Mouse (Mus musculus) kidney, embryonic 14.5 days (tissue): ENCODE data around the gene Efna4. TPM values are rescaled to one million over a fixed set of nuclear protein-coding genes. Genes with fewer than 3 reads are reported as not detected.

ENCODE experiments used
- ATAC-seq: fragments of 200-750 bp; cut with Nextera tagmentation; 2 replicates; pipeline ENCODE4 v1.8.0; 2017; ENCODE audit warnings: moderate number of reproducible peaks, mild to moderate bottlenecking, moderate TSS enrichment, moderate library complexity; ENCODE audit not compliant: low FRiP score, low TSS enrichment
- H3K27ac ChIP-seq: fragments of 300-500 bp; sonication (generic); 2 replicates; pipeline ENCODE4 v1.5.1; 2014; ENCODE audit warnings: low read depth, mild to moderate bottlenecking, low read length, moderate library complexity, mixed read lengths
- H3K27me3 ChIP-seq: fragments of 300-500 bp; sonication (generic); 2 replicates; pipeline ENCODE4 v1.6.1; 2014; ENCODE audit warnings: mild to moderate bottlenecking, low read length; ENCODE audit not compliant: control insufficient read depth, insufficient read depth
- H3K36me3 ChIP-seq: fragments of 300-500 bp; sonication (generic); 2 replicates; pipeline ENCODE4 v1.6.1; 2014; ENCODE audit warnings: low read length, mixed read lengths; ENCODE audit not compliant: control insufficient read depth, insufficient read depth
- H3K4me1 ChIP-seq: fragments of 300-500 bp; sonication (generic); 2 replicates; pipeline ENCODE4 v1.6.1; 2014; ENCODE audit warnings: low read length, mixed read lengths; ENCODE audit not compliant: control insufficient read depth, insufficient read depth
- H3K4me2 ChIP-seq: fragments of 300-500 bp; sonication (generic); replicated peaks from 2 replicates; pipeline ENCODE4 v1.6.1; 2014; ENCODE audit warnings: low read depth, mild to moderate bottlenecking, low read length
- H3K4me3 ChIP-seq: fragments of 300-500 bp; sonication (generic); 2 replicates; pipeline ENCODE4 v1.5.1; 2014; ENCODE audit warnings: mild to moderate bottlenecking, low read length
- H3K9ac ChIP-seq: fragments of 300-500 bp; sonication (generic); 2 replicates; pipeline ENCODE4 v1.6.1; 2014; ENCODE audit warnings: low read depth, mild to moderate bottlenecking, low read length, moderate library complexity
- H3K9me3 ChIP-seq: fragments of 300-500 bp; sonication (generic); 2 replicates; pipeline ENCODE4 v1.6.1; 2016; ENCODE audit warnings: low read length; ENCODE audit not compliant: control insufficient read depth
- WGBS: fragments of 180-500 bp; shearing (Covaris S2); extraction: QIAGEN DNeasy Blood & Tissue Kit; methylation state at CpG from one replicate; pipeline ENCODE4 v1.1.7; 2014; 5-methylcytosine and 5-hydroxymethylcytosine counted together
- polyA plus RNA-seq: library from polyadenylated mRNA; unstranded; fragments of >200 nt; fragmentation: Nextera tagmentation; extraction: Ambion mirVana; gene quantifications from 2 replicates; pipeline ENCODE4 v1.2.1, GENCODE M21; 2014

Gene Efna4
- 30.1 and 36.6 TPM in 2 replicates for polyA plus RNA-seq

GRCm38 (mm10) chr3:89337721-89338578 is at the start of gene Efna4:
TSS of gene Efna4 (minus strand) at chr3:89338028.
- H3K27ac ChIP-seq, result peak within 1 kb of the TSS; percentile 90
- peaks cover 25% of the 10 kb centered on the region for H3K36me3 ChIP-seq
- H3K4me3 ChIP-seq, result peak within 1 kb of the TSS; percentile 95
- H3K27me3 ChIP-seq, result no peaks in the 10 kb centered on the region
- ATAC-seq, result peak; percentile 85
- under 1% methylated on average over 44 of the region's 44 CpGs for WGBS
- H3K9me3 ChIP-seq, result no peaks in the 10 kb centered on the region
- H3K9ac ChIP-seq, result peak within 1 kb of the TSS; percentile 93
- H3K4me1 ChIP-seq, result peaks cover 48% of the 10 kb centered on the region
- H3K4me2 ChIP-seq, result peak within 1 kb of the TSS; percentile 67

- no peaks in the 10 kb centered on the region for H3K9me3 ChIP-seq
- H3K36me3 ChIP-seq, result no peaks in the 10 kb centered on the region
- no peaks in the 10 kb centered on the region for H3K27me3 ChIP-seq
- no peak overlapping the region for H3K4me2 ChIP-seq
- H3K4me1 ChIP-seq, result peaks cover 39% of the 10 kb centered on the region
- no peak for ATAC-seq
- no peak overlapping the region for H3K4me3 ChIP-seq
- 41% methylated on average over 17 of the region's 17 CpGs for WGBS
- no peak overlapping the region for H3K27ac ChIP-seq
- peak overlapping the region; percentile 28; the same call in 1 of the 2 replicates for H3K9ac ChIP-seq
Observed at GRCm38 (mm10) chr3:89386438-89387420, 48.9 kb upstream of the Efna4 start.

- Histone ChIP-seq H3K4me2 (no peak overlapping the region), H3K27ac (no peak overlapping the region)
Observed at GRCm38 (mm10) chr3:89385451-89385850, 47.6 kb upstream of the Efna4 start.

GRCm38 (mm10) chr3:89384331-89385076 is 46.7 kb upstream of the Efna4 start:
- no peak for ATAC-seq
- H3K9me3 ChIP-seq, result no peaks in the 10 kb centered on the region
- 73% methylated on average over 12 of the region's 12 CpGs for WGBS
- H3K4me2 ChIP-seq, result no peak overlapping the region
- no peaks in the 10 kb centered on the region for H3K27me3 ChIP-seq
- H3K9ac ChIP-seq, result no peak overlapping the region
- no peak overlapping the region for H3K27ac ChIP-seq
- H3K4me1 ChIP-seq, result peaks cover 22% of the 10 kb centered on the region
- H3K36me3 ChIP-seq, result no peaks in the 10 kb centered on the region; the same call in 1 of the 2 replicates
- no peak overlapping the region for H3K4me3 ChIP-seq

More at GRCm38 (mm10) chr3:89385451-89385850, 47.6 kb upstream of the Efna4 start:
- no peak overlapping the region for H3K4me3 ChIP-seq
- no peaks in the 10 kb centered on the region; the same call in 1 of the 2 replicates for H3K36me3 ChIP-seq
- ATAC-seq, result no peak
- no peaks in the 10 kb centered on the region for H3K9me3 ChIP-seq
- 50% methylated on average over 11 of the region's 11 CpGs for WGBS
- H3K27me3 ChIP-seq, result no peaks in the 10 kb centered on the region
- no peak overlapping the region for H3K9ac ChIP-seq
- H3K4me1 ChIP-seq, result peaks cover 27% of the 10 kb centered on the region

GRCm38 (mm10) chr3:89383651-89384255 is 45.9 kb upstream of the Efna4 start:
- H3K4me1 ChIP-seq, result peaks cover 26% of the 10 kb centered on the region
- no peak overlapping the region for H3K4me2 ChIP-seq
- no peak overlapping the region for H3K9ac ChIP-seq
- WGBS, result 85% methylated on average over 5 of the region's 5 CpGs
- H3K4me3 ChIP-seq, result no peak overlapping the region
- no peaks in the 10 kb centered on the region for H3K9me3 ChIP-seq
- ATAC-seq, result no peak
- H3K27me3 ChIP-seq, result no peaks in the 10 kb centered on the region
- H3K36me3 ChIP-seq, result no peaks in the 10 kb centered on the region; the same call in 1 of the 2 replicates
- H3K27ac ChIP-seq, result no peak overlapping the region

- Histone ChIP-seq H3K27ac (no peak overlapping the region), H3K27me3 (no peaks in the 10 kb centered on the region), H3K4me1 (peaks cover 31% of the 10 kb centered on the region), H3K36me3 (no peaks in the 10 kb centered on the region; the same call in 1 of the 2 replicates), H3K4me2 (no peak overlapping the region), H3K9me3 (no peaks in the 10 kb centered on the region), H3K9ac (no peak overlapping the region), H3K4me3 (no peak overlapping the region)
- ATAC-seq, result no peak
- WGBS, result 75% methylated on average over 5 of the region's 5 CpGs
Observed at GRCm38 (mm10) chr3:89382950-89383349, 45.1 kb upstream of the Efna4 start.

- Histone ChIP-seq H3K27ac (no peak overlapping the region), H3K36me3 (no peaks in the 10 kb centered on the region; the same call in 1 of the 2 replicates), H3K27me3 (no peaks in the 10 kb centered on the region), H3K4me2 (no peak overlapping the region), H3K9ac (no peak overlapping the region), H3K4me3 (no peak overlapping the region), H3K4me1 (peaks cover 30% of the 10 kb centered on the region), H3K9me3 (no peaks in the 10 kb centered on the region)
- WGBS, result 89% methylated on average over 9 of the region's 9 CpGs
- no peak for ATAC-seq
Observed at GRCm38 (mm10) chr3:89382033-89382882, 44.4 kb upstream of the Efna4 start.
